Mouse (Mus musculus): Measurements from ENCODE around the gene 2310022B05Rik. TPM values are rescaled to one million over a fixed set of nuclear protein-coding genes. Genes with fewer than 3 reads are reported as not detected.
A peak's percentile ranks its signal among the peaks of the same experiment; 100 is the strongest.

2310022B05Rik gene
- polyA plus RNA-seq, 1 experiment from 2014 or later, result 30.1 TPM

GRCm38 (mm10) chr8:124630891-124631290 lies 32.3 kb downstream of the 2310022B05Rik start:
- H3K4me3 ChIP-seq, result no peak overlapping the region
- peaks cover 4% of the 10 kb centered on the region for H3K36me3 ChIP-seq
- 83% methylated on average over 4 of the region's 4 CpGs for WGBS
- ATAC-seq (ENCODE audit: borderline replicate concordance, extremely low read depth, low FRiP score, low TSS enrichment), result no peak
- no peaks in the 10 kb centered on the region for H3K27me3 ChIP-seq
- no peak overlapping the region for H3K4me2 ChIP-seq
- no peak overlapping the region for H3K9ac ChIP-seq
- no peaks in the 10 kb centered on the region; the same call in 1 of the 2 replicates for H3K9me3 ChIP-seq
- no peak overlapping the region for H3K27ac ChIP-seq
- H3K4me1 ChIP-seq, result peaks cover 36% of the 10 kb centered on the region

DNA sequence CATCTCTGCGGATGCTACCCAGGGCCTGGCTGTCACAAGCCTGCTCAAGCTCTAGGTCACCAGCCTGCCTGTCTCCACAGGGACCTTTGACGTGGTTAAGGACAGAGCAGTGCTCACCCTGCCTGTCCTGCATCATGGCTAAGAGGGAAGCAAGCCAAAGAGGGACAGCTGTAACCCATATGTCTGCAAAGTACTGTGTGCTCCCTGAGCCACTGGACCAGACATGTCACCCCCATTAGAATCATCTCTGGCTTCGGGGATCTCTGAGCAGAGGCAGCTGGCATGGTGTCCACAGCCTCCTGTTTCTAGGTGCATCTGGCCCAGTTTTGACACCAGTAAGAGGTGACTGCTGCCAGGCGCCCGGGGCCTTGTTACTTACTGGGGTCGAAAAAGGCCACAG lies 32.7 kb downstream of the 2310022B05Rik start:
- Histone ChIP-seq H3K4me3 (no peak overlapping the region), H3K9ac (no peak overlapping the region), H3K27ac (no peak overlapping the region), H3K36me3 (peaks cover 3% of the 10 kb centered on the region; the same call in 1 of the 2 replicates), H3K4me2 (no peak overlapping the region), H3K4me1 (peaks cover 36% of the 10 kb centered on the region), H3K27me3 (no peaks in the 10 kb centered on the region), H3K9me3 (no peaks in the 10 kb centered on the region; the same call in 1 of the 2 replicates)
- no peak for ATAC-seq (ENCODE audit: borderline replicate concordance, extremely low read depth, low FRiP score, low TSS enrichment)
- 48% methylated on average over 6 of the region's 6 CpGs for WGBS

GRCm38 (mm10) chr8:124626251-124626650 lies 36.9 kb downstream of the 2310022B05Rik start:
- Histone ChIP-seq H3K9me3 (no peaks in the 10 kb centered on the region; the same call in 1 of the 2 replicates), H3K27me3 (no peaks in the 10 kb centered on the region), H3K27ac (no peak overlapping the region), H3K4me3 (no peak overlapping the region), H3K4me2 (no peak overlapping the region), H3K9ac (no peak overlapping the region), H3K36me3 (no peaks in the 10 kb centered on the region), H3K4me1 (peaks cover 9% of the 10 kb centered on the region)
- ATAC-seq (ENCODE audit: borderline replicate concordance, extremely low read depth, low FRiP score, low TSS enrichment), result no peak
- WGBS, result 84% methylated on average over 9 of the region's 9 CpGs

- no peaks in the 10 kb centered on the region; the same call in 1 of the 2 replicates for H3K9me3 ChIP-seq
- no peak overlapping the region for H3K4me2 ChIP-seq
- no peak for ATAC-seq (ENCODE audit: borderline replicate concordance, extremely low read depth, low FRiP score, low TSS enrichment)
- no peaks in the 10 kb centered on the region for H3K36me3 ChIP-seq
- peaks cover 14% of the 10 kb centered on the region for H3K4me1 ChIP-seq
- WGBS, result 62% methylated on average over 5 of the region's 5 CpGs
- no peak overlapping the region for H3K27ac ChIP-seq
- H3K27me3 ChIP-seq, result peaks cover 4% of the 10 kb centered on the region; the same call in 1 of the 2 replicates
- H3K4me3 ChIP-seq, result no peak overlapping the region
- no peak overlapping the region for H3K9ac ChIP-seq
Measured at GRCm38 (mm10) chr8:124621255-124621654, 41.9 kb downstream of the 2310022B05Rik start.

- no peaks in the 10 kb centered on the region for H3K9me3 ChIP-seq
- H3K4me1 ChIP-seq, result peaks cover 14% of the 10 kb centered on the region
- no peak overlapping the region for H3K27ac ChIP-seq
- H3K4me3 ChIP-seq, result no peak overlapping the region
- H3K4me2 ChIP-seq, result no peak overlapping the region
- H3K27me3 ChIP-seq, result peaks cover 16% of the 10 kb centered on the region; the same call in 1 of the 2 replicates
- H3K36me3 ChIP-seq, result no peaks in the 10 kb centered on the region
- 40% methylated on average over 9 of the region's 9 CpGs for WGBS
- ATAC-seq (ENCODE audit: borderline replicate concordance, extremely low read depth, low FRiP score, low TSS enrichment), result no peak
- no peak overlapping the region for H3K9ac ChIP-seq
Measured at GRCm38 (mm10) chr8:124618252-124618651, 44.9 kb downstream of the 2310022B05Rik start.

GRCm38 (mm10) chr8:124617266-124617869 lies 45.8 kb downstream of the 2310022B05Rik start:
- H3K27ac ChIP-seq, result no peak overlapping the region
- H3K9ac ChIP-seq, result peak overlapping the region; percentile 25; the same call in 1 of the 2 replicates
- H3K4me3 ChIP-seq, result peak overlapping the region; percentile 28
- whole genome bisulfite sequencing, result 14% methylated on average over 17 of the region's 17 CpGs
- H3K4me1 ChIP-seq, result peaks cover 14% of the 10 kb centered on the region
- H3K9me3 ChIP-seq, result no peaks in the 10 kb centered on the region
- no peaks in the 10 kb centered on the region for H3K36me3 ChIP-seq
- peaks cover 16% of the 10 kb centered on the region; the same call in 1 of the 2 replicates for H3K27me3 ChIP-seq
- ATAC-seq (ENCODE audit: borderline replicate concordance, extremely low read depth, low FRiP score, low TSS enrichment), result peak; percentile 70; the same call in 1 of the 2 replicates
- peak overlapping the region; percentile 65 for H3K4me2 ChIP-seq

- 67% methylated on average over 5 of the region's 6 CpGs for WGBS
- no peak overlapping the region for H3K4me3 ChIP-seq
- no peak overlapping the region for H3K9ac ChIP-seq
- peaks cover 16% of the 10 kb centered on the region; the same call in 1 of the 2 replicates for H3K27me3 ChIP-seq
- no peak overlapping the region for H3K4me2 ChIP-seq
- H3K27ac ChIP-seq, result no peak overlapping the region
- ATAC-seq (ENCODE audit: borderline replicate concordance, extremely low read depth, low FRiP score, low TSS enrichment), result no peak
- no peaks in the 10 kb centered on the region for H3K36me3 ChIP-seq
- no peaks in the 10 kb centered on the region for H3K9me3 ChIP-seq
- H3K4me1 ChIP-seq, result peaks cover 14% of the 10 kb centered on the region
Measured at GRCm38 (mm10) chr8:124614325-124614724, 48.8 kb downstream of the 2310022B05Rik start.

DNA sequence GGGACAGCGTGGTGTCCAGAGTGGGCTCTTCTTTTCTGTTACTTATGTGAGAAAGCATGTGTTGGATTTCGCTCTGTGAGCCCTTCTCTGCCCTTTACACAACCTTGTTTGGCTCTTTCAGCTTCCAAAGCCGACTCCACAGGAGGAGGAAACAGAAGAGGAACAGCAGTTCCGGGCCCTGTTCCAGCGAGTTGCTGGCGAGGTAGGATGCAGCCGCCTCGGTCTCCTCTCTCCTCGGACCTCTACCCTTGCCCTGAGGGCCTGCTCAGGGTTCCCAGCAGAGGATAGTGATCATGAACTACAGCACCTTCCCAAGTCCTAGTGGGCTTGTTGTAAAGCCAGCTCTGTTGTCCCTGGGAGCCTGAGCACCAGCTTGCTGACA lies 54.2 kb downstream of the 2310022B05Rik start:
- WGBS, result 58% methylated on average over 9 of the region's 9 CpGs
- Histone ChIP-seq H3K27ac (no peak overlapping the region), H3K36me3 (no peaks in the 10 kb centered on the region)

GRCm38 (mm10) chr8:124608239-124608971 lies 54.8 kb downstream of the 2310022B05Rik start:
- H3K36me3 ChIP-seq, result no peaks in the 10 kb centered on the region
- H3K27me3 ChIP-seq, result no peaks in the 10 kb centered on the region
- H3K9me3 ChIP-seq, result no peaks in the 10 kb centered on the region
- H3K4me3 ChIP-seq, result no peak overlapping the region
- ATAC-seq (ENCODE audit: borderline replicate concordance, extremely low read depth, low FRiP score, low TSS enrichment), result peak; percentile 48; the same call in 1 of the 2 replicates
- 61% methylated on average over 13 of the region's 13 CpGs for WGBS
- no peaks in the 10 kb centered on the region for H3K4me1 ChIP-seq
- no peak overlapping the region for H3K9ac ChIP-seq
- no peak overlapping the region for H3K4me2 ChIP-seq
- H3K27ac ChIP-seq, result no peak overlapping the region

More for the DNA sequence above, 54.2 kb downstream of the 2310022B05Rik start:
- no peak for ATAC-seq (ENCODE audit: borderline replicate concordance, extremely low read depth, low FRiP score, low TSS enrichment)
- Histone ChIP-seq H3K4me3 (no peak overlapping the region), H3K4me2 (no peak overlapping the region), H3K4me1 (no peaks in the 10 kb centered on the region), H3K9ac (no peak overlapping the region), H3K9me3 (no peaks in the 10 kb centered on the region), H3K27me3 (no peaks in the 10 kb centered on the region)

DNA sequence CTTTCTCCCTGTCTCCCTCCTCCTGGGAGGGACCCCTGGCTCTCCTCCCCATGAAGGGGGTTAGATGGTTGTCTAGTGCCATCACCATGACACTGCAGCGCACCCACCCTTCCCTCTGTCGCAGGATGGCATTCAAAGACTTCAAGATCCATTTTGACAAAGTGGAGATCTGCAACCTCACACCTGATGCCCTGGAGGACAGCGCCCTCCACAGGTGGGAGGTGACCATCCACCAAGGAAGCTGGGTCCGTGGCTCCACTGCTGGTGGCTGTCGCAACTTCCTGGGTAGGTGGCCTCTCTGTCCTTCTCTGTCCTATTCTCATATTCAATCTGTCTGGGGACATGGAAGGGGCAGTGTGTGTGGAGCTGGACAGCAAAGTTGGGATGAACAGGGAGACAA lies 59.1 kb downstream of the 2310022B05Rik start:
- Histone ChIP-seq H3K9me3 (no peaks in the 10 kb centered on the region), H3K9ac (no peak overlapping the region), H3K4me3 (no peak overlapping the region), H3K27ac (no peak overlapping the region), H3K4me1 (no peaks in the 10 kb centered on the region), H3K4me2 (no peak overlapping the region), H3K27me3 (no peaks in the 10 kb centered on the region), H3K36me3 (no peaks in the 10 kb centered on the region)
- WGBS, result 69% methylated on average over 5 of the region's 5 CpGs
- no peak for ATAC-seq (ENCODE audit: borderline replicate concordance, extremely low read depth, low FRiP score, low TSS enrichment)

DNA sequence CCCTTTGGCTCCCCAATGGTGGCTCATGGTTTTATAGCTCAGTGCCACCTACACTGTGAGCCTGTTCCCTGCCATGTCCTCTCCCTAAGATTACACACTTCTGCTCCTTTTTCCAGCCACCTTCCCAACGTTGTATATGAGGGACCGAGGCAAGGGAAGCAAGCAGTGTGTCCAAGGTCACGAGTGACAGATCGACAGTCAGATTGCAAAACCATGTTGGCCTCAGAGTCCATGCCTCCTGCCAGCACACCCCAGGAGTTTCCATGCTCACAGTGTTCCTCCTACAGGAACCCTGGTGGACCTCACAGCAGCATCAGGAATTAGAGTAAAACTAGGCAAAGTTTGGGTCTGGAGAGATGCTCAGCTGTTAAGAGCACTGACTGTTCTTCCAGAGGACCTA lies 73.8 kb downstream of the 2310022B05Rik start:
- no peak overlapping the region for H3K4me3 ChIP-seq
- no peaks in the 10 kb centered on the region for H3K36me3 ChIP-seq
- no peak overlapping the region for H3K9ac ChIP-seq
- peaks cover 16% of the 10 kb centered on the region for H3K4me1 ChIP-seq
- no peaks in the 10 kb centered on the region for H3K27me3 ChIP-seq
- H3K27ac ChIP-seq, result no peak overlapping the region
- no peak for ATAC-seq (ENCODE audit: borderline replicate concordance, extremely low read depth, low FRiP score, low TSS enrichment)
- H3K9me3 ChIP-seq, result no peaks in the 10 kb centered on the region
- no peak overlapping the region for H3K4me2 ChIP-seq
- 75% methylated on average over 4 of the region's 4 CpGs for WGBS

GRCm38 (mm10) chr8:124586556-124586955 lies 76.6 kb downstream of the 2310022B05Rik start:
- H3K9me3 ChIP-seq, result no peaks in the 10 kb centered on the region
- no peak overlapping the region for H3K4me2 ChIP-seq
- ATAC-seq (ENCODE audit: borderline replicate concordance, extremely low read depth, low FRiP score, low TSS enrichment), result peak; percentile 24; the same call in 1 of the 2 replicates
- H3K27ac ChIP-seq, result no peak overlapping the region
- no peak overlapping the region for H3K9ac ChIP-seq
- H3K36me3 ChIP-seq, result no peaks in the 10 kb centered on the region
- no peak overlapping the region for H3K4me3 ChIP-seq
- 83% methylated on average over 2 of the region's 2 CpGs for WGBS
- no peaks in the 10 kb centered on the region for H3K27me3 ChIP-seq
- peaks cover 16% of the 10 kb centered on the region for H3K4me1 ChIP-seq
